Mouse (Mus musculus) brain, embryonic 14.5 days (tissue): Measurements from ENCODE around the gene Zc3h4. TPM values are rescaled to one million over a fixed set of nuclear protein-coding genes. Genes with fewer than 3 reads are reported as not detected.

Experiments used
- DNase-seq: peaks from one replicate; pipeline ENCODE4 v3.0.0-alpha.2; 2011; ENCODE audit warnings: low read depth
- CTCF ChIP-seq: fragments of 200-500 bp; IDR thresholded peaks from 2 replicates; pipeline ENCODE4 v1.5.1; 2012; ENCODE audit warnings: inconsistent platforms, mild to moderate bottlenecking, moderate library complexity, borderline replicate concordance; ENCODE audit not compliant: insufficient read depth, insufficient read length; ENCODE audit errors: extremely low read depth
- POLR2A ChIP-seq: fragments of 200-500 bp; IDR thresholded peaks from 2 replicates; pipeline ENCODE4 v1.6.1; 2012; ENCODE audit warnings: mild to moderate bottlenecking, inconsistent platforms, borderline replicate concordance; ENCODE audit not compliant: poor library complexity, insufficient read depth, insufficient read length, severe bottlenecking; ENCODE audit errors: extremely low read depth
- polyA plus RNA-seq: library from polyadenylated mRNA; depleted of rRNA; stranded (reverse); fragments of >200 nt; gene quantifications from 2 replicates; pipeline ENCODE4 v1.2.3, GENCODE M21; 2012

Gene Zc3h4
- polyA plus RNA-seq, 1 experiment, result 73.2 TPM

GRCm38 (mm10) chr7:16463214-16463613 is 62.5 kb downstream of the Zc3h4 start:
- DNase-seq, result peak; percentile 83
- no peak for TF ChIP-seq POLR2A
- TF ChIP-seq CTCF, result peak; percentile 97

- DNase-seq, result peak; percentile 67
- TF ChIP-seq POLR2A, result no peak
- TF ChIP-seq CTCF, result peak; percentile 88
Measured at GRCm38 (mm10) chr7:16465160-16465559, 64.5 kb downstream of the Zc3h4 start.

GRCm38 (mm10) chr7:16465568-16465967 is 64.9 kb downstream of the Zc3h4 start:
- TF ChIP-seq CTCF, result no peak
- TF ChIP-seq POLR2A, result no peak
- no peak for DNase-seq

- TF ChIP-seq CTCF, result peak; percentile 19; the same call in 1 of the 2 replicates
- no peak for TF ChIP-seq POLR2A
Measured at GRCm38 (mm10) chr7:16466565-16466964, 65.9 kb downstream of the Zc3h4 start.

GRCm38 (mm10) chr7:16468115-16468514 is 67.4 kb downstream of the Zc3h4 start:
- peak; percentile 66 for DNase-seq
- no peak for TF ChIP-seq POLR2A
- TF ChIP-seq CTCF, result no peak

More at GRCm38 (mm10) chr7:16466565-16466964, 65.9 kb downstream of the Zc3h4 start:
- DNase-seq, result peak; percentile 20

- DNase-seq, result peak; percentile 57
- TF ChIP-seq CTCF (peak; percentile 46; the same call in 1 of the 2 replicates), POLR2A (no peak)
Measured at GRCm38 (mm10) chr7:16471549-16471948, 70.8 kb downstream of the Zc3h4 start.

GRCm38 (mm10) chr7:16472116-16472709 is 71.5 kb downstream of the Zc3h4 start:
- TF ChIP-seq POLR2A, result no peak
- no peak for TF ChIP-seq CTCF
- peak; percentile 86 for DNase-seq

- no peak for TF ChIP-seq CTCF
- no peak for TF ChIP-seq POLR2A
- no peak for DNase-seq
Measured at GRCm38 (mm10) chr7:16473847-16474246, 73.1 kb downstream of the Zc3h4 start.

- DNase-seq, result no peak
- TF ChIP-seq CTCF (no peak), POLR2A (no peak)
Measured at GRCm38 (mm10) chr7:16474445-16474844, 73.7 kb downstream of the Zc3h4 start.

- no peak for DNase-seq
- TF ChIP-seq CTCF (no peak), POLR2A (no peak)
Measured at GRCm38 (mm10) chr7:16475321-16475720, 74.6 kb downstream of the Zc3h4 start.

- TF ChIP-seq CTCF (no peak), POLR2A (no peak)
Measured at GRCm38 (mm10) chr7:16475764-16476599, 75.3 kb downstream of the Zc3h4 start.

More at GRCm38 (mm10) chr7:16475764-16476599, 75.3 kb downstream of the Zc3h4 start:
- no peak for DNase-seq
